Mouse (Mus musculus): ENCODE data around the gene Rgs12.

- TF ChIP-seq ZC3H11A (IDR thresholded peaks at IDR 0.05; ENCODE audit: borderline replicate concordance, low read depth, low read length) (no peak), ZNF384 (IDR thresholded peaks at IDR 0.05; ENCODE audit: low read depth, low read length) (no peak)
Measured at GRCm38 (mm10) chr5:35070953-35071352, 121.7 kb downstream of the Rgs12 start.
